Mouse (Mus musculus) spleen, postnatal 14 days (tissue): Measurements from ENCODE around the gene Ephb2.

Source experiments
- DNase-seq, 2 experiments: peaks; one replicate each; pipeline ENCODE4 v3.0.0; 2021 to 2022; ENCODE audit warnings: low spot score in 2 of 2

Ephb2 gene

GRCm38 (mm10) chr4:136731761-136732160 lies 104.0 kb downstream of the Ephb2 start:
- no peak for DNase-seq

- no peak for DNase-seq
Observed at GRCm38 (mm10) chr4:136731008-136731609, 104.7 kb downstream of the Ephb2 start.

GRCm38 (mm10) chr4:136730501-136730900 lies 105.3 kb downstream of the Ephb2 start:
- DNase-seq, result no peak

GRCm38 (mm10) chr4:136729574-136729973 lies 106.2 kb downstream of the Ephb2 start:
- no peak for DNase-seq

GRCm38 (mm10) chr4:136726941-136727340 lies 108.8 kb downstream of the Ephb2 start:
- no peak for DNase-seq

GRCm38 (mm10) chr4:136724731-136725130 lies 111.1 kb downstream of the Ephb2 start:
- DNase-seq, result no peak

GRCm38 (mm10) chr4:136722361-136723082 lies 113.3 kb downstream of the Ephb2 start:
- no peak for DNase-seq

- DNase-seq, result no peak
Observed at GRCm38 (mm10) chr4:136721937-136722336, 113.9 kb downstream of the Ephb2 start.

GRCm38 (mm10) chr4:136720025-136720424 lies 115.8 kb downstream of the Ephb2 start:
- no peak for DNase-seq

- no peak for DNase-seq
Observed at GRCm38 (mm10) chr4:136718193-136718986, 117.4 kb downstream of the Ephb2 start.

- DNase-seq, result no peak
Observed at GRCm38 (mm10) chr4:136716561-136716972, 119.2 kb downstream of the Ephb2 start.

- DNase-seq, result no peak
Observed at GRCm38 (mm10) chr4:136714530-136714929, 121.3 kb downstream of the Ephb2 start.

GRCm38 (mm10) chr4:136713889-136714288 lies 121.9 kb downstream of the Ephb2 start:
- DNase-seq, result no peak

- DNase-seq, result no peak
Observed at GRCm38 (mm10) chr4:136713431-136713830, 122.4 kb downstream of the Ephb2 start.

- DNase-seq, result no peak
Observed at GRCm38 (mm10) chr4:136711985-136712768, 123.6 kb downstream of the Ephb2 start.

GRCm38 (mm10) chr4:136710345-136710744 lies 125.4 kb downstream of the Ephb2 start:
- no peak for DNase-seq

GRCm38 (mm10) chr4:136708956-136709355 lies 126.8 kb downstream of the Ephb2 start:
- no peak for DNase-seq

- DNase-seq, result no peak
Observed at GRCm38 (mm10) chr4:136706696-136707095, 129.1 kb downstream of the Ephb2 start.

GRCm38 (mm10) chr4:136705091-136705490 lies 130.7 kb downstream of the Ephb2 start:
- no peak for DNase-seq

- DNase-seq, result no peak
Observed at GRCm38 (mm10) chr4:136704551-136704950, 131.2 kb downstream of the Ephb2 start.

- no peak for DNase-seq
Observed at GRCm38 (mm10) chr4:136703351-136703750, 132.4 kb downstream of the Ephb2 start.

GRCm38 (mm10) chr4:136702456-136702855 lies 133.3 kb downstream of the Ephb2 start:
- no peak for DNase-seq
